Mouse (Mus musculus): Measurements from ENCODE around the gene Gm28047.

- TF ChIP-seq MYOD1 (IDR thresholded peaks at IDR 0.05; ENCODE audit: control insufficient read depth, insufficient read length, low read depth) (no peak), CTCF (IDR thresholded peaks at IDR 0.05; ENCODE audit: control insufficient read depth, insufficient read depth, insufficient read length) (no peak), USF1 (IDR thresholded peaks at IDR 0.05; ENCODE audit: low read depth) (no peak), FOSL1 (IDR thresholded peaks at IDR 0.05; ENCODE audit: insufficient read depth, low read length, poor library complexity, severe bottlenecking) (no peak), MAX (IDR thresholded peaks at IDR 0.05) (no peak), MYOG (IDR thresholded peaks at IDR 0.05; ENCODE audit: control insufficient read depth, extremely low read depth, insufficient read length) (no peak)
Observed at GRCm38 (mm10) chr15:102635817-102636216, 10.9 kb upstream of the Gm28047 start.
